In genomic region chr4:141865600-141865999, GRCm38 (mm10) we compare ENCODE assay signal across 30 mouse cellular contexts. TPM values are rescaled to one million over a fixed set of nuclear protein-coding genes. Genes with fewer than 3 reads are reported as not detected.
DNase-seq lines count a peak whose midpoint lies in the region; ATAC-seq and TF ChIP-seq lines count a peak whose summit lies in the region.
"Had no signal": no experiment of that assay in that cellular context is flagged by ENCODE, and none has a peak within 500 bp of the region (broad histone marks: within the 10 kb centered on the region; RNA-seq: fewer than 3 reads in every experiment).

No protein-coding gene starts in this region.

- no peak overlapping the region for H3K4me2 ChIP-seq in heart, embryonic 12.5 days
- no peak overlapping the region for H3K4me2 ChIP-seq in kidney, embryonic 14.5 days (replicated peaks; ENCODE audit: low read depth, low read length)
- H3K4me2 ChIP-seq: hindbrain, embryonic 13.5 days; limb, embryonic 13.5 days; midbrain, embryonic 12.5 days had no signal

- H3K9me3 ChIP-seq in heart, embryonic 12.5 days (replicated peaks): no peaks in the 10 kb centered on the region
- no peaks in the 10 kb centered on the region for H3K9me3 ChIP-seq in kidney, embryonic 14.5 days (ENCODE audit: control insufficient read depth, low read length)
- H3K9me3 ChIP-seq in E14TG2a.4 (ENCODE audit: low read length): no peaks in the 10 kb centered on the region
- H3K9me3 ChIP-seq: hindbrain, embryonic 13.5 days; limb, embryonic 13.5 days had no signal

- no peak for ATAC-seq in heart, embryonic 12.5 days (ENCODE audit: insufficient number of reproducible peaks, low FRiP score)
- ATAC-seq in kidney, embryonic 14.5 days (ENCODE audit: low FRiP score, low TSS enrichment): no peak
- ATAC-seq: activated CD4-positive, CD25-positive, alpha-beta regulatory T cell, adult 4 months; inflammation-experienced regulatory T-cells, adult 6 months; Patski had no signal

- no peak overlapping the region for H3K9ac ChIP-seq in heart, embryonic 12.5 days
- no peak overlapping the region for H3K9ac ChIP-seq in kidney, embryonic 14.5 days (ENCODE audit: low read depth, low read length)
- H3K9ac ChIP-seq: limb, embryonic 13.5 days; midbrain, embryonic 12.5 days had no signal

- no peak overlapping the region for H3K4me3 ChIP-seq in heart, embryonic 12.5 days
- no peak overlapping the region for H3K4me3 ChIP-seq in kidney, embryonic 14.5 days (ENCODE audit: low read length)
- peak overlapping the region; percentile 49; the same call in 1 of the 2 replicates for H3K4me3 ChIP-seq in E14TG2a.4 (replicated peaks; ENCODE audit: low read length)
- H3K4me3 ChIP-seq: hindbrain, embryonic 13.5 days; limb, embryonic 13.5 days; midbrain, embryonic 12.5 days had no signal

- 93% methylated on average over 5 of the region's 5 CpGs for WGBS in heart, embryonic 12.5 days
- 85% methylated on average over 5 of the region's 5 CpGs for WGBS in kidney, embryonic 14.5 days

- no peaks in the 10 kb centered on the region for H3K27me3 ChIP-seq in heart, embryonic 12.5 days (replicated peaks)
- H3K27me3 ChIP-seq in kidney, embryonic 14.5 days (ENCODE audit: control insufficient read depth, insufficient read depth, low read length): no peaks in the 10 kb centered on the region
- no peaks in the 10 kb centered on the region for H3K27me3 ChIP-seq in E14TG2a.4 (ENCODE audit: insufficient read depth, low read length)
- H3K27me3 ChIP-seq: hindbrain, embryonic 13.5 days; limb, embryonic 13.5 days; midbrain, embryonic 12.5 days; Patski had no signal

- DNase-seq in adrenal gland, postnatal 10 days: peak; percentile 62
- no peak for DNase-seq in adrenal gland, adult 18-20 months (ENCODE audit: low spot score in 2 of 2)
- DNase-seq in heart, adult 8-10 months (ENCODE audit: low spot score): no peak
- peak; percentile 39 to 52 for DNase-seq in kidney, adult 8-10 months
- DNase-seq in T-cell, adult 2 months (ENCODE audit: low spot score): no peak
- DNase-seq: embryo, embryonic 11 days; lung, postnatal 10 days; retina, postnatal 1 day; thymus, postnatal 14 days had no signal

- H3K4me1 ChIP-seq in heart, embryonic 12.5 days (replicated peaks): peaks cover 76% of the 10 kb centered on the region
- peaks cover 10% of the 10 kb centered on the region for H3K4me1 ChIP-seq in kidney, embryonic 14.5 days (ENCODE audit: control insufficient read depth, insufficient read depth, low read length)
- peaks cover 77% of the 10 kb centered on the region for H3K4me1 ChIP-seq in E14TG2a.4 (replicated peaks; ENCODE audit: low read depth, low read length)

- 0 out of 2 replicates have a peak overlapping the region, but pooled peaks have one; percentile 5 for H3K27ac ChIP-seq in heart, embryonic 12.5 days (ENCODE audit: poor library complexity, severe bottlenecking)
- H3K27ac ChIP-seq in kidney, embryonic 14.5 days (ENCODE audit: low read depth, low read length): no peak overlapping the region
- H3K27ac ChIP-seq: stomach, postnatal 0 days had no signal

- peaks cover 52% of the 10 kb centered on the region for H3K36me3 ChIP-seq in heart, embryonic 12.5 days
- no peaks in the 10 kb centered on the region; the same call in 1 of the 2 replicates for H3K36me3 ChIP-seq in kidney, embryonic 14.5 days (ENCODE audit: control insufficient read depth, insufficient read depth, low read length)
- peaks cover 19% of the 10 kb centered on the region for H3K36me3 ChIP-seq in E14TG2a.4 (ENCODE audit: insufficient read depth, low read length)

- TF ChIP-seq CTCF in E14TG2a.4 (conservative IDR thresholded peaks at IDR 0.05; ENCODE audit: low read length): no peak

RNA-seq across cellular contexts. Expression of gene Efhd2, which starts 9.1 kb away (rescaled TPM):
- 10 to 100 TPM; 28.9 to 29.1 TPM for total RNA-seq in adrenal gland, postnatal 10 days (2021)
- total RNA-seq in adrenal gland, adult 18-20 months (2021): 10 to 100 TPM; 26.3 to 28.4 TPM
- polyA plus RNA-seq in heart, embryonic 12.5 days (2016; fragmentation: Nextera tagmentation; extraction: Ambion mirVana): 119 and 121 TPM in 2 replicates
- 10 to 100 TPM; 18.1 to 21.4 (median 19.6) TPM for total RNA-seq in heart, adult 8-10 months (2022)
- polyA plus RNA-seq in kidney, embryonic 14.5 days (2014; fragmentation: Nextera tagmentation; extraction: Ambion mirVana): 29.5 and 30.3 TPM in 2 replicates

RNA-seq across cellular contexts. Expression of gene Ctrc, which starts 19.4 kb away (rescaled TPM):
- total RNA-seq in adrenal gland, postnatal 10 days (2021): not detected
- total RNA-seq in adrenal gland, adult 18-20 months (2021): not detected
- not detected in 2 replicates for polyA plus RNA-seq in heart, embryonic 12.5 days (2016; fragmentation: Nextera tagmentation; extraction: Ambion mirVana)
- not detected for total RNA-seq in heart, adult 8-10 months (2022)
- not detected in 2 replicates for polyA plus RNA-seq in kidney, embryonic 14.5 days (2014; fragmentation: Nextera tagmentation; extraction: Ambion mirVana)
- total RNA-seq: ES-E14; gastrocnemius, adult 18-20 months; gastrocnemius, postnatal 4 days; layer of hippocampus, postnatal 14 days; left cerebral cortex, postnatal 10 days; megakaryocyte progenitor cell, adult 5-6 weeks; monocyte, adult 5-6 weeks had no signal
- polyA plus RNA-seq: activated CD4-positive, CD25-positive, alpha-beta regulatory T cell, adult 4 months; embryonic facial prominence, embryonic 14.5 days; heart, embryonic 14.5 days; hindbrain, embryonic 13.5 days; inflammation-experienced regulatory T-cells, adult 6 months; limb, embryonic 13.5 days; liver, embryonic 16.5 days; midbrain, embryonic 12.5 days; neural tube, embryonic 11.5 days; Patski; stomach, postnatal 0 days had no signal

RNA-seq across cellular contexts. Expression of gene Cela2a, which starts 39.6 kb away (rescaled TPM):
- total RNA-seq in adrenal gland, postnatal 10 days (2021): not detected
- not detected for total RNA-seq in adrenal gland, adult 18-20 months (2021)
- not detected in 2 replicates for polyA plus RNA-seq in heart, embryonic 12.5 days (2016; fragmentation: Nextera tagmentation; extraction: Ambion mirVana)
- total RNA-seq in heart, adult 8-10 months (2022): 1 to 10 TPM in 1 of 4 experiments, not detected in 3; 1.0 TPM
- polyA plus RNA-seq in kidney, embryonic 14.5 days (2014; fragmentation: Nextera tagmentation; extraction: Ambion mirVana): not detected in 2 replicates
- total RNA-seq: gastrocnemius, postnatal 4 days; layer of hippocampus, postnatal 14 days; left cerebral cortex, postnatal 10 days; megakaryocyte progenitor cell, adult 5-6 weeks; monocyte, adult 5-6 weeks had no signal
- polyA plus RNA-seq: embryonic facial prominence, embryonic 14.5 days; heart, embryonic 14.5 days; hindbrain, embryonic 13.5 days; inflammation-experienced regulatory T-cells, adult 6 months; limb, embryonic 13.5 days; midbrain, embryonic 12.5 days; neural tube, embryonic 11.5 days; Patski had no signal

Comparison
In these comparisons a context has a peak if more than half of its experiments do, and no peak if none do; other contexts are left out.
1. DNase-seq: peak in adrenal gland, postnatal 10 days (single experiment) and kidney, adult 8-10 months (2 of 2); none in adrenal gland, adult 18-20 months (0 of 2), heart, adult 8-10 months (single experiment) and T-cell, adult 2 months (single experiment).